Mouse (Mus musculus) liver, embryonic 14.5 days (tissue): Measurements from ENCODE around the gene Uvrag.

Experiments
- CTCF ChIP-seq: IDR thresholded peaks from 2 replicates; pipeline ENCODE4 v1.5.1; 2016; ENCODE audit warnings: antibody characterized with exemption, low read depth, control low read depth
- EP300 ChIP-seq: IDR thresholded peaks from 2 replicates; pipeline ENCODE4 v1.6.1; 2016; ENCODE audit warnings: antibody characterized with exemption, low read depth

- TF ChIP-seq CTCF (no peak), EP300 (no peak)
These were observed 101.0 kb downstream of the Uvrag start for GRCm38 (mm10) chr7:99039912-99040311.
